Mouse (Mus musculus): Measurements from ENCODE around the gene Chst8. TPM values are rescaled to one million over a fixed set of nuclear protein-coding genes. Genes with fewer than 3 reads are reported as not detected.

The Chst8 gene
- 9.6 and 10.1 TPM in 2 replicates for polyA plus RNA-seq (2014; fragmentation: Nextera tagmentation; extraction: Ambion mirVana)

DNA sequence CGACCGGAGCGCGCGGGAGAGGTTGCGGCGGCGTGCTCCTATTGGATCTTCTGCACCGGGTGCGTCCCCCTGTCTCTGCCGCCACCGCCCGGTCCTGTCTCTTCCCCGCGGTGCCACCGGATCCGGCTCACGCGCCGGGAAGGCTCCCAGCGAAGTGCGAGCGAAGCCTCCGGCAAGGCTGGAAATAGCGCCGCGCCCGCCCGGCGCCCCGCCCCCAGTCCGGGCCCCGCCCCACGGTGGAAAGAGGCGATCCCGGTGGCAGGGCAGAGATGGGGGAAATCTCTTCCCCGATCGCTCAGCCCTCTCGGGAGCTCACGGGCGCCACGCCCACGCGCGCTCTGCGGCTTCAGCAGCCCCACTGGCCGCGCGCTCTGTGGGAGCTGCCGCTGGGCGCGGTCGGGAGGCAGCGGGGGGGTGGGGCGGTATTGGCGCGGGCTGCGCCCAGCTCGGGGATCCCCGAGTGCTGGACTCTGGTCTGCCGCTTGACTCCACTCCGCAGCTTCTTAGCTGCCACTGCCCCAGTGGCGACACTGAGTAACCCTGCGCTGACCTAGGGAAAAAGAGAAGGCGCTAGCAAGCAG is at the start of gene Chst8:
Gene Chst8, minus strand, starts transcription at position 181 of the 581 bp plus-strand sequence.
- Histone ChIP-seq H3K4me2 (peak within 1 kb of the TSS; percentile 85), H3K9me3 (ENCODE audit: control insufficient read depth, low read length) (no peaks in the 10 kb centered on the region), H3K27ac (ENCODE audit: low read depth, low read length) (no peak within 1 kb of the TSS; the same call in 1 of the 2 replicates), H3K36me3 (ENCODE audit: control insufficient read depth, insufficient read depth, low read length) (no peaks in the 10 kb centered on the region), H3K27me3 (ENCODE audit: control insufficient read depth, insufficient read depth, low read length) (peaks cover 49% of the 10 kb centered on the region), H3K4me1 (ENCODE audit: control insufficient read depth, insufficient read depth, low read length) (peaks cover 14% of the 10 kb centered on the region), H3K4me3 (ENCODE audit: low read depth, low read length) (peak within 1 kb of the TSS; percentile 54), H3K9ac (ENCODE audit: low read length) (peak within 1 kb of the TSS; percentile 70)
- WGBS, result under 1% methylated on average over 64 of the region's 65 CpGs
- ATAC-seq (ENCODE audit: low FRiP score) (peak; percentile 88), DNase-seq (ENCODE audit: low spot score, missing footprints) (peak; percentile 98)

DNA sequence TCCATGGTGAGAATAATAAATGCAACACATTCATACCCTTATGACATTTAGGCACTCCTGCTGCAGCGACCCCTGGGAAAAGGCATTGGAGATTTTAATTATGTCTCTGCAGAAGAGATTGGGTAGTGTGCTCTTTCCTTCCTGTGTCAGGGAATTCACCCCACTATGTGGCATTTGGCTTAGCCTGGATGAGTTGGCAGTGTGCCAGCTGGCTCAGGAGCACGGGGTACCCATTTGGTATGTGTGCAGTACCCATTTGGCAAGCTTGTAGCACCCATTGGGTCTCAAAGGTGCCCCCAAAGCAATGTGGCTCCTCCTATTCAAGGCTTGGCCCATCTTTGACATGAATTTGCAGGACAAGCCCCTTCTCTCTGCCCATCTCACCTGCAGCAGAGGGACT is 45.8 kb upstream of the Chst8 start:
- ATAC-seq (ENCODE audit: low FRiP score), result no peak
- no peaks in the 10 kb centered on the region for H3K36me3 ChIP-seq (ENCODE audit: control insufficient read depth, insufficient read depth, low read length)
- peak; percentile 87 for DNase-seq (ENCODE audit: low spot score, missing footprints)
- 69% methylated on average over 2 of the region's 2 CpGs for WGBS
- H3K9me3 ChIP-seq (ENCODE audit: control insufficient read depth, low read length), result no peaks in the 10 kb centered on the region
- no peaks in the 10 kb centered on the region for H3K27me3 ChIP-seq (ENCODE audit: control insufficient read depth, insufficient read depth, low read length)
- H3K4me3 ChIP-seq (ENCODE audit: low read depth, low read length), result no peak overlapping the region
- H3K4me1 ChIP-seq (ENCODE audit: control insufficient read depth, insufficient read depth, low read length), result no peaks in the 10 kb centered on the region
- H3K9ac ChIP-seq (ENCODE audit: low read length), result no peak overlapping the region
- H3K27ac ChIP-seq (ENCODE audit: low read depth, low read length), result no peak overlapping the region
- no peak overlapping the region for H3K4me2 ChIP-seq

DNA sequence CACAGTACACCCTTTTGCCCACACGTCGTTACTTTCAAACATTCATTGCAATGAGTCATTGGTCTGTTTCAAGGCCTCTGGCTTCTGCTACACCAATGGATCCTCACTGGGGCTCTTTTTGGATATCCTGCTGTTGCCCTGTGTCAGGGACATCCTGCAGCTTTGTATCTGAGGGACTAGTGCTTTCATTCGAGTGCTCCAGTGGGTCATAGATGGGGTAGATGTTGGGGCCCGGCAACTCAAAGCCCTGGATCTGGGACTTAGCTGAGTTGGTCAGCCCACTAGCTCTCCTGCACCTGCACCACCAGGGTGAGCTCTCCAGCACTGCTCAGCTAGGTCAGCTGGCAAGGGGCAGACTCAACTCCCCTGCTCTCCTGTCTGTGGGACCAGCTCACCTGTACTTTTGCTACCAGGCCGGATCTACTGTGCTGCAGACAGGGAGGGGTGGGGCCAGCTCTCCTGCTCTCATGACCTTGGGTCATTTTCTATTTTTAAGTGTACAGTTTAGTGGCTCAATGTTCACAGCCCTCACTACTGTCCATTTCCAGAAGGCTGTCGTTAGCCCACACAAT is 42.4 kb upstream of the Chst8 start:
- no peak overlapping the region for H3K27ac ChIP-seq (ENCODE audit: low read depth, low read length)
- no peaks in the 10 kb centered on the region for H3K36me3 ChIP-seq (ENCODE audit: control insufficient read depth, insufficient read depth, low read length)
- no peak overlapping the region for H3K4me2 ChIP-seq
- WGBS, result 85% methylated on average over 6 of the region's 6 CpGs
- no peaks in the 10 kb centered on the region for H3K4me1 ChIP-seq (ENCODE audit: control insufficient read depth, insufficient read depth, low read length)
- DNase-seq (ENCODE audit: low spot score, missing footprints), result peak; percentile 26
- H3K9ac ChIP-seq (ENCODE audit: low read length), result no peak overlapping the region
- H3K4me3 ChIP-seq (ENCODE audit: low read depth, low read length), result no peak overlapping the region
- no peaks in the 10 kb centered on the region for H3K27me3 ChIP-seq (ENCODE audit: control insufficient read depth, insufficient read depth, low read length)
- H3K9me3 ChIP-seq (ENCODE audit: control insufficient read depth, low read length), result no peaks in the 10 kb centered on the region
- no peak for ATAC-seq (ENCODE audit: low FRiP score)

DNA sequence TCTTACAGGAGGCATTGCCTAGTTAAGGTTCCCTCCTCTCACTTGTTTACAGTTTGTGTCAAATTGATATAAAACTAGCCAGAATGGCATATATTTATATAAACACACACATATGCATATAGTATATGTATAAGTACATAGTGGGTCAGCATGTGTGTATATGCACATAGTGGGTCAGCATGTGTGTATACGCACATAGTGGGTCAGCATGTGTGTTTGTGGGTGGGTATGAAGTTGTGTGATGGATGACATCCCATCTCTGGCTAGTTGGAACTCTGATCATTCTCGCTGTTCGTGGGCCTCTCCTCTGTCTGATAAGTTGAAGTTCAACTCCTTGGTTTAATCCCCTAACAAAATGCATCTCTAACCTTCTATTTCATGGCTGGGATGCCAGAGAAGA is 40.9 kb upstream of the Chst8 start:
- WGBS, result 84% methylated on average over 3 of the region's 3 CpGs
- DNase-seq (ENCODE audit: low spot score, missing footprints) (peak; percentile 10), ATAC-seq (ENCODE audit: low FRiP score) (no peak)
- Histone ChIP-seq H3K9ac (ENCODE audit: low read length) (no peak overlapping the region), H3K4me2 (no peak overlapping the region), H3K27me3 (ENCODE audit: control insufficient read depth, insufficient read depth, low read length) (no peaks in the 10 kb centered on the region), H3K36me3 (ENCODE audit: control insufficient read depth, insufficient read depth, low read length) (no peaks in the 10 kb centered on the region), H3K4me1 (ENCODE audit: control insufficient read depth, insufficient read depth, low read length) (no peaks in the 10 kb centered on the region), H3K4me3 (ENCODE audit: low read depth, low read length) (no peak overlapping the region), H3K27ac (ENCODE audit: low read depth, low read length) (no peak overlapping the region), H3K9me3 (ENCODE audit: control insufficient read depth, low read length) (peaks cover 3% of the 10 kb centered on the region; the same call in 1 of the 2 replicates)

DNA sequence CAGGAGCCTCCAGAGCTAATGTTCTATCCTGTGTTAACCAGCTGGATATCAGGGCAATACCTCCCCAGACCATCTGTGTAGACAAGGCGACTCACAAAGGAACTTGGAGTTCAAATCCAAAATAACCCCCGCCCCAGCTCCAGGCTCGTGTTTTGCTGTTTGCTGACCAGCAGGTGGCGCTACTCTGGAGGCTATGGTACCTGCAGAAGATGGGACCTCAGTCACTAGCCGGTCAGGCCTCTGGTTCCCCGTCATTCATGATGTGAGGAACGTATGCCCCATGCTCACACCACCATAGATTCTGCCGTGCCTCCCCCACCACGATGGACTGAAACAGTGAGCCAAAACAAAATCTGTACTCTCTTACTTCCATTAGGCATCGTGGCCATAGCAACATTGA is 37.1 kb upstream of the Chst8 start:
- Histone ChIP-seq H3K4me2 (no peak overlapping the region), H3K9me3 (ENCODE audit: control insufficient read depth, low read length) (peaks cover 3% of the 10 kb centered on the region; the same call in 1 of the 2 replicates), H3K4me1 (ENCODE audit: control insufficient read depth, insufficient read depth, low read length) (peaks cover 11% of the 10 kb centered on the region), H3K9ac (ENCODE audit: low read length) (no peak overlapping the region), H3K27ac (ENCODE audit: low read depth, low read length) (no peak overlapping the region), H3K27me3 (ENCODE audit: control insufficient read depth, insufficient read depth, low read length) (no peaks in the 10 kb centered on the region), H3K4me3 (ENCODE audit: low read depth, low read length) (no peak overlapping the region), H3K36me3 (ENCODE audit: control insufficient read depth, insufficient read depth, low read length) (no peaks in the 10 kb centered on the region)
- peak; percentile 83 for DNase-seq (ENCODE audit: low spot score, missing footprints)
- ATAC-seq (ENCODE audit: low FRiP score), result no peak
- WGBS, result 36% methylated on average over 10 of the region's 10 CpGs

DNA sequence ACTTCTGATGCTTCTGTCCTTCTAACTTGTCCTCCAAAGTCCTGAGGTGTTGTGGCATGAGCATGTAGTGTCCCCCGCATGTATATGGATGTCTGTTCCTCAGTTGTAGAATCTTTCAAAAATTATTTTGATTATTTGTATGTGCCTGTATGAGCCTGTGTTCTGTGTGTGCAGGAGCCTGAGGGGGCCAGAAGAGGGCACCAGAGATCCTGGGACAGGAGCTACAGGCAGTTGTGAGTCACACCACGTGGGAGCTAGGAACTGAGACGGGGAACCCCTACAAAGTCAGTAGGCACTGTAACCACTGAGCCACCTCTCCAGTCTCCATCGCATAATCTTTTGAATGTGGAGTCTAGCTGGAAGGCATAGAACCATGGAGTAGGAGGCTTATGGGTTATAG is 36.3 kb upstream of the Chst8 start:
- Histone ChIP-seq H3K4me2 (no peak overlapping the region), H3K27me3 (ENCODE audit: control insufficient read depth, insufficient read depth, low read length) (no peaks in the 10 kb centered on the region), H3K4me3 (ENCODE audit: low read depth, low read length) (no peak overlapping the region), H3K9ac (ENCODE audit: low read length) (no peak overlapping the region), H3K4me1 (ENCODE audit: control insufficient read depth, insufficient read depth, low read length) (peaks cover 11% of the 10 kb centered on the region), H3K36me3 (ENCODE audit: control insufficient read depth, insufficient read depth, low read length) (no peaks in the 10 kb centered on the region), H3K9me3 (ENCODE audit: control insufficient read depth, low read length) (peaks cover 3% of the 10 kb centered on the region; the same call in 1 of the 2 replicates), H3K27ac (ENCODE audit: low read depth, low read length) (no peak overlapping the region)
- DNase-seq (ENCODE audit: low spot score, missing footprints), result no peak
- 94% methylated on average over 4 of the region's 4 CpGs for WGBS
- no peak for ATAC-seq (ENCODE audit: low FRiP score)

DNA sequence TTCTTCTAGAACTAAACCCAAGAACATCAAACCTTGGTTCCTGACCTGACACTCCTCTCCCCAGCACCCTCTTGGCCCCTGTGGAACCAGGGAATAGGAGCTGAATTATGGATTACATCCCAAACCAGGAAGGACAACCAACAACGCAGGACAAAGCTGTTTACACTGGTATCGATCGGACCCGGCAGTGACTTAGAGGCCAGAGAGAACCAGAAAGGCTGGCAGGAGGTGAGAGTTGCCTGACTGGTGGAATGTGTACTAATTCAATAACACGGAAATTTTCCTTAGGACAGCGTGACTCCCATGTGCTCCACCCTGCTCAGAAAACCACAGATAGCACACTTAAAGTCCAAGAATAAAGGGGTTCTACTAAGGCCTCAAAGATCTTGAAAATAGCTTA is 35.4 kb upstream of the Chst8 start:
- Histone ChIP-seq H3K4me3 (ENCODE audit: low read depth, low read length) (no peak overlapping the region), H3K9ac (ENCODE audit: low read length) (no peak overlapping the region), H3K4me2 (no peak overlapping the region), H3K27ac (ENCODE audit: low read depth, low read length) (peak overlapping the region; percentile 44; the same call in 1 of the 2 replicates), H3K27me3 (ENCODE audit: control insufficient read depth, insufficient read depth, low read length) (no peaks in the 10 kb centered on the region), H3K4me1 (ENCODE audit: control insufficient read depth, insufficient read depth, low read length) (peaks cover 11% of the 10 kb centered on the region), H3K36me3 (ENCODE audit: control insufficient read depth, insufficient read depth, low read length) (no peaks in the 10 kb centered on the region), H3K9me3 (ENCODE audit: control insufficient read depth, low read length) (peaks cover 3% of the 10 kb centered on the region; the same call in 1 of the 2 replicates)
- ATAC-seq (ENCODE audit: low FRiP score), result peak; percentile 36; the same call in 1 of the 2 replicates
- DNase-seq (ENCODE audit: low spot score, missing footprints), result no peak
- WGBS, result 77% methylated on average over 6 of the region's 6 CpGs

DNA sequence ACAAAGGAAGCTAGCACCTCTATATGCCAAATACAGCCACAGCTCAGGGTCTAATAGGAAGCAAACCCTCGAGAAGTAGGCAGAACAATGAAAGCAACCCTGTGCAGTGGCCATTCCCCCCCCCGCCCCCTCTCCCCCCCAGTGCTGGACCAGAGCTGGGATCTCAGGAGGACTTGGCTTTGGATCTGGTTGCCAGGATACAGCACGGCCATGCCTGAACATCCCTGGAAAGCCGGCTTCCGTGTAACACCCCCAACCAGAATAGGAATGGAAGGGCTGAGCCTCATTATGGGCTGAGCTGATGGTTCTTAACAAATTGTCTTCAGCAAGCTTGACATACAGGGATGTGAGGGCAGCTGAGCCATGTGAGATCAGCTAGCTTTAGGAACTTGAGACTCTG is 34.9 kb upstream of the Chst8 start:
- Histone ChIP-seq H3K36me3 (ENCODE audit: control insufficient read depth, insufficient read depth, low read length) (no peaks in the 10 kb centered on the region), H3K27me3 (ENCODE audit: control insufficient read depth, insufficient read depth, low read length) (no peaks in the 10 kb centered on the region), H3K9ac (ENCODE audit: low read length) (no peak overlapping the region), H3K27ac (ENCODE audit: low read depth, low read length) (peak overlapping the region; percentile 70), H3K4me1 (ENCODE audit: control insufficient read depth, insufficient read depth, low read length) (peaks cover 11% of the 10 kb centered on the region), H3K9me3 (ENCODE audit: control insufficient read depth, low read length) (peaks cover 3% of the 10 kb centered on the region; the same call in 1 of the 2 replicates), H3K4me3 (ENCODE audit: low read depth, low read length) (no peak overlapping the region), H3K4me2 (no peak overlapping the region)
- WGBS, result 12% methylated on average over 5 of the region's 5 CpGs
- ATAC-seq (ENCODE audit: low FRiP score) (peak; percentile 93), DNase-seq (ENCODE audit: low spot score, missing footprints) (peak; percentile 92)

DNA sequence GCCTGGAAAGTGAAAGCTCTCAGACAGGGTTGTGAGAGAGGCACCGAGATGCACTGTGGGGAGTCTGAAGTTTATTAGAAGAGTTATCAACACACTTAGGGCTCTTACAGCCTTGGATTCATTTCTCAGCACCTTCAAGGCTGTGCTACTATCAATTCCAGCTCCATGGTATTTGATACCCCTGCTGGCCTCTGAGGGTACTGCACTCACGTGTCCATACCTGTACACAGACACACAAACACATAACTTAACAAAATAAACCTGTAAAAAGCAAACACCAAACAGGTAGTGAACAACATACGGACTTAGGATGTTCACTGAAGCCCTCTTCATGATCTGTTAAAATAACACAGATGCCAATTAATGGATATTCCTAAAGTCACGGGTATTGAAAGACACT is 26.2 kb upstream of the Chst8 start:
- Histone ChIP-seq H3K4me3 (ENCODE audit: low read depth, low read length) (no peak overlapping the region), H3K9ac (ENCODE audit: low read length) (no peak overlapping the region), H3K36me3 (ENCODE audit: control insufficient read depth, insufficient read depth, low read length) (no peaks in the 10 kb centered on the region), H3K9me3 (ENCODE audit: control insufficient read depth, low read length) (no peaks in the 10 kb centered on the region), H3K4me2 (no peak overlapping the region), H3K27me3 (ENCODE audit: control insufficient read depth, insufficient read depth, low read length) (no peaks in the 10 kb centered on the region), H3K27ac (ENCODE audit: low read depth, low read length) (no peak overlapping the region), H3K4me1 (ENCODE audit: control insufficient read depth, insufficient read depth, low read length) (no peaks in the 10 kb centered on the region)
- DNase-seq (ENCODE audit: low spot score, missing footprints) (no peak), ATAC-seq (ENCODE audit: low FRiP score) (no peak)
- WGBS, result 90% methylated on average over 4 of the region's 4 CpGs

All from midbrain, embryonic 11.5 days (tissue).